Mouse (Mus musculus) myocyte (in vitro differentiated cells): ENCODE data around the gene Fam69a. TPM values are rescaled to one million over a fixed set of nuclear protein-coding genes. Genes with fewer than 3 reads are reported as not detected.

Experiments
- H3K27me3 ChIP-seq: one replicate; pipeline ENCODE4 v1.6.1; 2011; ENCODE audit not compliant: control insufficient read depth, insufficient read depth, insufficient read length
- H3K36me3 ChIP-seq: one replicate; pipeline ENCODE4 v1.6.1; 2011; ENCODE audit not compliant: control insufficient read depth, insufficient read depth
- H3K4me2 ChIP-seq: one replicate; pipeline ENCODE4 v1.6.1; 2011; ENCODE audit warnings: low read depth, control low read depth
- H3K4me3 ChIP-seq: one replicate; pipeline ENCODE4 v1.5.1; 2011; ENCODE audit warnings: mild to moderate bottlenecking, control low read depth, moderate library complexity
- H3K79me2 ChIP-seq: one replicate; pipeline ENCODE4 v1.6.1; 2011; ENCODE audit not compliant: control insufficient read depth, insufficient read depth
- H3ac ChIP-seq: one replicate; pipeline ENCODE4 v1.6.1; 2011; ENCODE audit not compliant: control insufficient read depth, insufficient read length
- CEBPB ChIP-seq: IDR thresholded peaks from 2 replicates; pipeline ENCODE4 v1.6.1; 2011; ENCODE audit warnings: mild to moderate bottlenecking, moderate library complexity; ENCODE audit not compliant: poor library complexity, insufficient read depth, severe bottlenecking
- E2F4 ChIP-seq: IDR thresholded peaks from one replicate; pipeline ENCODE4 v1.6.1; 2011; ENCODE audit warnings: mild to moderate bottlenecking, control low read depth, moderate library complexity; ENCODE audit not compliant: insufficient read depth
- MAX ChIP-seq: IDR thresholded peaks from one replicate; pipeline ENCODE4 v1.6.1; 2011; ENCODE audit warnings: low read depth, mild to moderate bottlenecking, control low read depth
- MYOD1 ChIP-seq, 3 experiments: IDR thresholded peaks; one replicate each; pipeline ENCODE4 v1.6.1; 2011; ENCODE audit warnings: control low read depth in 2 of 3, low read depth in 2 of 3, mild to moderate bottlenecking in 2 of 3, moderate library complexity in 1 of 3; ENCODE audit not compliant: insufficient read length in 2 of 3, control insufficient read depth in 1 of 3
- MYOG ChIP-seq, 3 experiments: IDR thresholded peaks; one replicate each; pipeline ENCODE4 v1.6.1; 2011; ENCODE audit warnings: control low read depth in 2 of 3, low read depth in 2 of 3, mild to moderate bottlenecking in 2 of 3; ENCODE audit not compliant: insufficient read length in 2 of 3, control insufficient read depth in 1 of 3, insufficient read depth in 1 of 3
- POLR2A ChIP-seq: IDR thresholded peaks from one replicate; pipeline ENCODE4 v1.6.1; 2011; ENCODE audit warnings: low read depth, mild to moderate bottlenecking, control low read depth, moderate library complexity; ENCODE audit not compliant: insufficient read length
- POLR2AphosphoS2 ChIP-seq: IDR thresholded peaks from one replicate; pipeline ENCODE4 v1.6.1; 2011; ENCODE audit warnings: low read depth, control low read depth; ENCODE audit not compliant: insufficient read length
- REST ChIP-seq: IDR thresholded peaks from one replicate; pipeline ENCODE4 v1.6.1; 2011; ENCODE audit warnings: mild to moderate bottlenecking, control low read depth, moderate library complexity; ENCODE audit not compliant: insufficient read depth, insufficient read length
- SRF ChIP-seq: IDR thresholded peaks from one replicate; pipeline ENCODE4 v1.6.1; 2011; ENCODE audit warnings: low read depth; ENCODE audit not compliant: control insufficient read depth, insufficient read length
- TCF12 ChIP-seq: IDR thresholded peaks from one replicate; pipeline ENCODE4 v1.6.1; 2011; ENCODE audit warnings: mild to moderate bottlenecking, control low read depth; ENCODE audit not compliant: poor library complexity, insufficient read depth, severe bottlenecking
- TCF3 ChIP-seq: IDR thresholded peaks from one replicate; pipeline ENCODE4 v1.6.1; 2011; ENCODE audit warnings: low read depth, control low read depth; ENCODE audit not compliant: insufficient read length
- USF1 ChIP-seq: IDR thresholded peaks from one replicate; pipeline ENCODE4 v1.6.1; 2011; ENCODE audit warnings: low read depth, mild to moderate bottlenecking, control low read depth, moderate library complexity
- polyA plus RNA-seq: library from polyadenylated mRNA; unstranded; fragments of >200 nt; fragmentation: generic; extraction: Trizol; gene quantifications from one replicate; pipeline ENCODE4 v1.2.1, GENCODE M21; 2012; ENCODE audit warnings: missing spikeins

Gene Fam69a
- polyA plus RNA-seq, 1 experiment = 8.2 TPM

DNA sequence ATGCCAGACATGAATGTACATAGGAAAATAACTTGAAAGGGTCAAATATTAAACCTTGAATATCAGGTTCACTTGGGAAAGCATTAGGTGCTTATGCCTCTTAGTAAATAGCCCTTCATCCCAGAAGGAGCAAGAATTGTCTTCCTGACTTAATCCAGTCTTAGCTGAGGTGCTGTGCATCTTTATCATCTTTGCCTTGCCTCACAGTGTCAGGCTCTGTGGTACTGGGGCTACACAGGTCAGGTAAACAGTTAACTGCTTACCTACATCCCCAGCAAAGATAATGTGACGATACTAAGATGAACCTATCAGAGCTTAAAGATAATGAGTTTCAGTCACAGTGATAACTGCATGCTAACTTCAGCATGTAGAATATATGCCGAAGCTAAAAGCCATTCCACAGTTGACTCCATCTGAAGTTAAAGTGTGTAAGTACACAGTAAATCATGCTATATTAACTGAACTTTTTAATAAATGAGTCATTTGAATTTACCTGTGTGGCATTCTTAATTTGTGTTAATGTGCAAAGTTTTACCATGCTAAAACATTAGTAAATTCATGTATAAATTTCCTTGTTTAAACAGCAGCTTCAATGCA is 78.3 kb downstream of the Fam69a start:
- H3K27me3 ChIP-seq = no peaks in the 10 kb centered on the region
- TF ChIP-seq REST (no peak), POLR2AphosphoS2 (peak; percentile 69)
- peaks cover 18% of the 10 kb centered on the region for H3K79me2 ChIP-seq
- H3ac ChIP-seq = no peak overlapping the region
- H3K4me3 ChIP-seq = no peak overlapping the region
- no peak overlapping the region for H3K4me2 ChIP-seq
- H3K36me3 ChIP-seq = peaks cover 66% of the 10 kb centered on the region

- H3K4me2 ChIP-seq = no peak overlapping the region
- H3K36me3 ChIP-seq = peaks cover 65% of the 10 kb centered on the region
- H3ac ChIP-seq = no peak overlapping the region
- no peak for TF ChIP-seq POLR2AphosphoS2
- no peak for TF ChIP-seq MAX
- TF ChIP-seq CEBPB = 0 out of 2 replicates have a peak, but pooled peaks have one; percentile 10
- TF ChIP-seq MYOD1 (IDR thresholded peaks at IDR 0.05; ENCODE audit: control insufficient read depth in 1 of 3, insufficient read length in 2 of 3, low read depth in 2 of 3) = no peak
- no peak for TF ChIP-seq REST
- no peaks in the 10 kb centered on the region for H3K27me3 ChIP-seq
- H3K4me3 ChIP-seq = no peak overlapping the region
- H3K79me2 ChIP-seq = peaks cover 49% of the 10 kb centered on the region
Observed at GRCm38 (mm10) chr5:107904325-107904724, 82.6 kb downstream of the Fam69a start.

- TF ChIP-seq MYOG (IDR thresholded peaks at IDR 0.05; ENCODE audit: control insufficient read depth in 1 of 3, insufficient read depth in 1 of 3, insufficient read length in 2 of 3, low read depth in 2 of 3) (no peak), TCF12 (no peak), SRF (no peak), MAX (no peak), E2F4 (no peak), USF1 (no peak), POLR2A (no peak), POLR2AphosphoS2 (no peak), MYOD1 (IDR thresholded peaks at IDR 0.05; ENCODE audit: control insufficient read depth in 1 of 3, insufficient read length in 2 of 3, low read depth in 2 of 3) (no peak), REST (no peak), TCF3 (no peak), CEBPB (no peak)
- Histone ChIP-seq H3K4me3 (peak overlapping the region; percentile 90), H3ac (peak overlapping the region; percentile 89), H3K27me3 (no peaks in the 10 kb centered on the region), H3K79me2 (peaks cover 49% of the 10 kb centered on the region), H3K36me3 (peaks cover 33% of the 10 kb centered on the region), H3K4me2 (peak overlapping the region; percentile 89)
Observed at GRCm38 (mm10) chr5:107901014-107901615, 85.8 kb downstream of the Fam69a start.

- H3K27me3 ChIP-seq = no peaks in the 10 kb centered on the region
- H3ac ChIP-seq = peak within 1 kb of the TSS; percentile 89
- peak within 1 kb of the TSS; percentile 89 for H3K4me2 ChIP-seq
- TF ChIP-seq TCF12 = no peak
- TF ChIP-seq POLR2A = peak; percentile 88
- TF ChIP-seq TCF3 = no peak
- peak; percentile 93 for TF ChIP-seq POLR2AphosphoS2
- TF ChIP-seq MYOG (IDR thresholded peaks at IDR 0.05; ENCODE audit: control insufficient read depth in 1 of 3, insufficient read depth in 1 of 3, insufficient read length in 2 of 3, low read depth in 2 of 3) = peak in 1 of 3 experiments; percentile 4
- peak; percentile 49 for TF ChIP-seq MAX
- TF ChIP-seq REST = no peak
- peaks cover 49% of the 10 kb centered on the region for H3K79me2 ChIP-seq
- peaks cover 26% of the 10 kb centered on the region for H3K36me3 ChIP-seq
- peak within 1 kb of the TSS; percentile 90 for H3K4me3 ChIP-seq
Observed at GRCm38 (mm10) chr5:107900206-107901013, 86.5 kb downstream of the Fam69a start, which contains the start of gene Rpl5. TSS of gene Rpl5 (plus strand) at chr5:107900502.

DNA sequence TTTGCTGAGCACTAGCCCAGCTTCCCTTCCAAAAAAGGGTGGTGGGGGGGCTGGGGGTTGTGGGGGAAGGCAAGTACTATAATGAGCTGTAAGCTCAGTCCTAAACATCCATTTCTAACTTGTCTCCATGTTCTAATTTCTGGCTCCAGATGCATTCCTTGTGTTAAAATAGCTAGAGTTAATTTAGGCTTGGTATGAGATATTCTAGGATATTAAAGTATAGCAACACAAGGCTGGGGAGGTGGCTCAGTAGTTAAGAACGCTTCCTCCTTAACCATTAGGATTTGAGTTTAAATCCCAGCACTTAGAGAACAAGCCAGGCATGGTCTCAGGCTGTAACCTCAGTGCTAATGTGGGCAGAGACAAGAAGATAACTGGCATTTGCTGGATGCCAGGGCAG is 90.6 kb downstream of the Fam69a start:
- Histone ChIP-seq H3K79me2 (peaks cover 7% of the 10 kb centered on the region), H3K4me3 (no peak overlapping the region), H3K4me2 (no peak overlapping the region), H3K27me3 (no peaks in the 10 kb centered on the region), H3K36me3 (no peaks in the 10 kb centered on the region), H3ac (no peak overlapping the region)
- TF ChIP-seq TCF12 = no peak
- no peak for TF ChIP-seq E2F4
- TF ChIP-seq POLR2AphosphoS2 = no peak
- no peak for TF ChIP-seq MYOG (IDR thresholded peaks at IDR 0.05; ENCODE audit: control insufficient read depth in 1 of 3, insufficient read depth in 1 of 3, insufficient read length in 2 of 3, low read depth in 2 of 3)
- no peak for TF ChIP-seq MYOD1 (IDR thresholded peaks at IDR 0.05; ENCODE audit: control insufficient read depth in 1 of 3, insufficient read length in 2 of 3, low read depth in 2 of 3)
- TF ChIP-seq TCF3 = no peak
- no peak for TF ChIP-seq REST
- no peak for TF ChIP-seq MAX
- no peak for TF ChIP-seq USF1
- TF ChIP-seq SRF = no peak
- no peak for TF ChIP-seq CEBPB
- no peak for TF ChIP-seq POLR2A
